Mouse (Mus musculus): ENCODE data around the gene Acsf3.

Acsf3 gene

GRCm38 (mm10) chr8:122851692-122852545 is 76.6 kb downstream of the Acsf3 start:
- no peak for DNase-seq (ENCODE audit: low read depth, low spot score)

- no peak for DNase-seq (ENCODE audit: low read depth, low spot score)
These were observed 77.2 kb downstream of the Acsf3 start for GRCm38 (mm10) chr8:122852546-122852905.

- DNase-seq (ENCODE audit: low read depth, low spot score), result no peak
These were observed 78.1 kb downstream of the Acsf3 start for GRCm38 (mm10) chr8:122853340-122853771.

- no peak for DNase-seq (ENCODE audit: low read depth, low spot score)
These were observed 79.1 kb downstream of the Acsf3 start for GRCm38 (mm10) chr8:122854388-122854787.

GRCm38 (mm10) chr8:122855123-122855522 is 79.8 kb downstream of the Acsf3 start:
- DNase-seq (ENCODE audit: low read depth, low spot score), result no peak

- DNase-seq (ENCODE audit: low read depth, low spot score), result no peak
These were observed 81.0 kb downstream of the Acsf3 start for GRCm38 (mm10) chr8:122856288-122856687.

- no peak for DNase-seq (ENCODE audit: low read depth, low spot score)
These were observed 84.6 kb downstream of the Acsf3 start for GRCm38 (mm10) chr8:122859843-122860242.

- no peak for DNase-seq (ENCODE audit: low read depth, low spot score)
These were observed 89.4 kb downstream of the Acsf3 start for GRCm38 (mm10) chr8:122864719-122865129.

GRCm38 (mm10) chr8:122865441-122865840 is 90.2 kb downstream of the Acsf3 start:
- no peak for DNase-seq (ENCODE audit: low read depth, low spot score)

- no peak for DNase-seq (ENCODE audit: low read depth, low spot score)
These were observed 90.9 kb downstream of the Acsf3 start for GRCm38 (mm10) chr8:122866231-122866630.

Measured in embryo, embryonic 11.5 days (tissue).